Mouse (Mus musculus) T-helper 17 cell (primary cell): ENCODE data around the gene Med18.
"Not testable (repeated sequence)": the region's sequence is repeated elsewhere in the genome, so short reads cannot be mapped to it uniquely, and the experiment has no call there.

Experiments
- in situ Hi-C, 2 experiments: fragments of 300-600 bp; cut with MboI, MseI; formaldehyde crosslinking; loops; 1 replicate in 1 of 2; 2 replicates in 1 of 2; pipeline ENCODE4 v1.15.1; 2025; ENCODE audit warnings: high pct_unique_total_duplicates in 2 of 2

The Med18 gene

DNA sequence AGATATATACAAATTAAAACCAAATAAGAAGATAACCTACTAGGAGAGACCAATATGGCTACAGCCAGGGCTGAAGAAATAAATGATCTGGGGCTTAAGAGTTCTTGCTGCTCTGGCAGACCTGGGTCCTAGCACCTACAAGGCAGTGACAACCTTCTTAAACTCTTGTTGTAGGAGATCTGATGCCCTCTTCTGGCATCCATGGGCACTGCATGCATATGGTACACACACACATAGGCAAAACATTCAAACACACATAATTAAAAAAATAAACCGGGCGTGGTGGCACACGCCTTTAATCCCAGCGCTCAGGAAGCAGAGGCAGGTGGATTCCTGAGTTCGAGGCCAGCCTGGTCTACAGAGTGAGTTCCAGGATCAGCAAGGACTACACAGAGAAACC lies 39.0 kb downstream of the Med18 start:
- in situ Hi-C loops, result loop anchor here in 1 of 2 experiments (5.0 kb wide), 1 partner anchor 88 kb away; the partner anchor contains the start of gene Sesn2

DNA sequence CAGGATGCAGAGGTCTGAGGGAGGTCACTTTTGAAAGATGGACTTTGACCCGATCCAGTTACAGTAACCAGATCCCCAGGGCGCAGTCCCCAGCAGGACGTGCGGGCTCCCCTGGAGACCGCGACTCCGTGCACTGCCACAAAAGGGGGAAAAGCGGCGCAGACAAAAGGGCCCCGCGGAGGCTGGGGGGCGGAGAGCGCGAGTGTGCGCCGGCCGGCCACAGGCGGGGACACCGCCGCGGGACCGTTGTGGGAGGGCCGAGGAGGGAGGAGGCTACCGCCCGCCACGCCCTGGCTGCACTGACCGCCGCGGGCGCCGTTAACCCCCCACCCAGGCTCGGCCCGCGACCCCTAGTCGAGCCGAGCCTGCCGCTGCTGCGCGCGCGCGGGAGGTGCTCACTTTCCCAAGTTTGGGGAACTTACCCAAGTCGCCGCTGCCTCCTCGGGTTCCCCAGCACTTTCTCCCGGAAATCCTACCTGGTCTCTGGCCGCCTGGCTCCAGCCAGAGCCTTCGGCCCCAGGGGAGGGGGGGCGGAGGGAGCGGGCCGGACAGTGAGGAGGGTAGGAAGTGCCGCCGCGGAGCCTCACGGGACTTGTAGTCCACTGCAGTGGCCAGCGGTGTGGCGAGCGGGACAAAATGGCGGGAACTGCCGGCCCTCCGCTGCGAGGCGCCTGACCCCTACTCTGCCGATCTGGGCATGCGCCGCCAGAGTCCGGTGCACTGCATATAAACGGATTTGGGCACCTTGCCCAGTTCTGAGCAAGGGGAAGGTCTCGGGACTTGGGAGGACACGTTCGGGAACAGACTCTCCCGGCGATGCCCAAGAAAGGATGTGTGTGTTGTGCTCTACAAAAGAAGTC lies 41.6 kb downstream of the Med18 start, which contains the start of gene Phactr4:
Gene Phactr4 (minus strand): TSS at position 567 of the 860 bp plus-strand sequence.
- in situ Hi-C loops, result loop anchor here in 1 of 2 experiments (5.0 kb wide), 1 partner anchor 90 kb away; the partner anchor contains the start of gene Sesn2

- in situ Hi-C loops, result loop anchor here in 1 of 2 experiments (5.0 kb wide), 1 partner anchor 91 kb away; the partner anchor contains the start of gene Sesn2
Observed at GRCm38 (mm10) chr4:132421556-132421922, 42.2 kb downstream of the Med18 start.

GRCm38 (mm10) chr4:132420471-132420870 lies 43.2 kb downstream of the Med18 start:
- in situ Hi-C loops, result loop anchor here in 1 of 2 experiments (5.0 kb wide), 1 partner anchor 92 kb away; the partner anchor contains the start of gene Sesn2

GRCm38 (mm10) chr4:132415966-132416365 lies 47.8 kb downstream of the Med18 start:
- in situ Hi-C loops, result no loop called here

GRCm38 (mm10) chr4:132413257-132413656 lies 50.5 kb downstream of the Med18 start:
- in situ Hi-C loops, result not testable (repeated sequence)

DNA sequence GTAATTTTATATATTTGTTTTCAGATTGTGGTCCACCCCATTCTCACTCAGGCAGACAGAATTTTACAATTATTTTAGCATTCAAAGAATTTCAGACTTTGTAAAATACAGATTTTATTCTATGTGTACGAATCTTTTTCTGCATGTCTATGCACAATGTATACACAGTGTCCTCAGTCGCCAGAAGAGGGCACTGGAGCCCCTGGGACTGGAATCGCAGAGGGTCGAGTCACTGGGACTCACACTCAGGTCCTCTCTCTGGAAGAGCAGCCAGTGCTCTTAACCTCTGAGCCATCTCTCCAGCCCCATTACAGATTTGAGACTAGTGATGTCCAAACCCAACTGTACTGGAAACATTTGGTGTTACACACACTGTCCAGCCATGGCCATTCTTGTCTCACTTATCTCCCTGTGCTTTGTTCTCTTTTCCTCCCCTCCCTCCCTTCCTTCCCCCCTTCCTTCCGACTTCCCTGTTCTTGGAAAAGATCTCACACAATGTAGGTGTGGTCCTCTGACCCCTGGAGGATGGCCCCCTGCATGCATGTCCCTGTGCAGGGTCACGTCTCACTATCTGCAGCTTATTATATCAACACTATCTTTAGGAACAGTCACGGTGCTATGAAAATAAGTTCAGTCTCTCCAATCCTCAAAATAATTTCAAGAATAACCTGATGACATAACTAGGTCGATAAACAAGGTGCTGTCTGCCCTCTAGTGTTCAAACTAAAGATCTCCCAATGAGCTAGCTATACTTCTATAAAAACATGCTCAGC lies 52.2 kb downstream of the Med18 start:
- in situ Hi-C loops, result no loop called here

- in situ Hi-C loops, result no loop called here
Observed at GRCm38 (mm10) chr4:132409587-132410229, 54.0 kb downstream of the Med18 start.
